Mouse (Mus musculus): Measurements from ENCODE around the gene Abcg8. TPM values are rescaled to one million over a fixed set of nuclear protein-coding genes. Genes with fewer than 3 reads are reported as not detected.

Abcg8 gene
- total RNA-seq, 2 experiments from 2014 or later = not detected

- DNase-seq (ENCODE audit: low spot score in 2 of 2) = no peak
Measured at GRCm38 (mm10) chr17:84658195-84658594, 17.9 kb upstream of the Abcg8 start.

- no peak for DNase-seq (ENCODE audit: low spot score in 2 of 2)
Measured at GRCm38 (mm10) chr17:84658951-84659350, 17.2 kb upstream of the Abcg8 start.

- no peak for DNase-seq (ENCODE audit: low spot score in 2 of 2)
Measured at GRCm38 (mm10) chr17:84665053-84665452, 11.0 kb upstream of the Abcg8 start.

- DNase-seq (ENCODE audit: low spot score in 2 of 2) = no peak
Measured at GRCm38 (mm10) chr17:84665691-84666090, 10.4 kb upstream of the Abcg8 start.

GRCm38 (mm10) chr17:84667848-84668247 is 8.3 kb upstream of the Abcg8 start:
- DNase-seq (ENCODE audit: low spot score in 2 of 2) = no peak

GRCm38 (mm10) chr17:84672376-84673369 is 3.4 kb upstream of the Abcg8 start:
- no peak for DNase-seq (ENCODE audit: low spot score in 2 of 2)

- no peak for DNase-seq (ENCODE audit: low spot score in 2 of 2)
Measured at GRCm38 (mm10) chr17:84674048-84674447, 2.1 kb upstream of the Abcg8 start.

- no peak for DNase-seq (ENCODE audit: low spot score in 2 of 2)
Measured at GRCm38 (mm10) chr17:84675204-84675603, 898 bp upstream of the Abcg8 start.

GRCm38 (mm10) chr17:84677595-84677994 is 1.5 kb downstream of the Abcg8 start:
- no peak for DNase-seq (ENCODE audit: low spot score in 2 of 2)

GRCm38 (mm10) chr17:84681670-84682069 is 5.6 kb downstream of the Abcg8 start:
- peak in 1 of 2 experiments; percentile 44 for DNase-seq (ENCODE audit: low spot score in 2 of 2)

- DNase-seq (ENCODE audit: low spot score in 2 of 2) = no peak
Measured at GRCm38 (mm10) chr17:84682734-84683717, 6.9 kb downstream of the Abcg8 start, which contains the start of gene Abcg5. TSS of gene Abcg5 (minus strand) at chr17:84683011.

- no peak for DNase-seq (ENCODE audit: low spot score in 2 of 2)
Measured at GRCm38 (mm10) chr17:84684284-84684683, 8.2 kb downstream of the Abcg8 start.

- no peak for DNase-seq (ENCODE audit: low spot score in 2 of 2)
Measured at GRCm38 (mm10) chr17:84685286-84685685, 9.2 kb downstream of the Abcg8 start.

GRCm38 (mm10) chr17:84687994-84688393 is 11.9 kb downstream of the Abcg8 start:
- no peak for DNase-seq (ENCODE audit: low spot score in 2 of 2)

GRCm38 (mm10) chr17:84688834-84689233 is 12.7 kb downstream of the Abcg8 start:
- DNase-seq (ENCODE audit: low spot score in 2 of 2) = no peak

GRCm38 (mm10) chr17:84689316-84689715 is 13.2 kb downstream of the Abcg8 start:
- no peak for DNase-seq (ENCODE audit: low spot score in 2 of 2)

GRCm38 (mm10) chr17:84690111-84690510 is 14.0 kb downstream of the Abcg8 start:
- no peak for DNase-seq (ENCODE audit: low spot score in 2 of 2)

GRCm38 (mm10) chr17:84693741-84694140 is 17.6 kb downstream of the Abcg8 start:
- no peak for DNase-seq (ENCODE audit: low spot score in 2 of 2)

- no peak for DNase-seq (ENCODE audit: low spot score in 2 of 2)
Measured at GRCm38 (mm10) chr17:84696537-84696936, 20.4 kb downstream of the Abcg8 start.

- DNase-seq (ENCODE audit: low spot score in 2 of 2) = peak in 1 of 2 experiments; percentile 86
Measured at GRCm38 (mm10) chr17:84698727-84699126, 22.6 kb downstream of the Abcg8 start.

- DNase-seq (ENCODE audit: low spot score in 2 of 2) = no peak
Measured at GRCm38 (mm10) chr17:84707407-84707806, 31.3 kb downstream of the Abcg8 start.

All from layer of hippocampus, adult 18-20 months (tissue).